Mouse (Mus musculus) right cerebral cortex, adult 2 months (tissue): ENCODE results near the gene Gramd1b.

Experiments used
- DNase-seq, 2 experiments: peaks; one replicate each; pipeline ENCODE4 v3.0.0; 2021 to 2022; ENCODE audit warnings: low spot score in 2 of 2

Gramd1b gene

DNA sequence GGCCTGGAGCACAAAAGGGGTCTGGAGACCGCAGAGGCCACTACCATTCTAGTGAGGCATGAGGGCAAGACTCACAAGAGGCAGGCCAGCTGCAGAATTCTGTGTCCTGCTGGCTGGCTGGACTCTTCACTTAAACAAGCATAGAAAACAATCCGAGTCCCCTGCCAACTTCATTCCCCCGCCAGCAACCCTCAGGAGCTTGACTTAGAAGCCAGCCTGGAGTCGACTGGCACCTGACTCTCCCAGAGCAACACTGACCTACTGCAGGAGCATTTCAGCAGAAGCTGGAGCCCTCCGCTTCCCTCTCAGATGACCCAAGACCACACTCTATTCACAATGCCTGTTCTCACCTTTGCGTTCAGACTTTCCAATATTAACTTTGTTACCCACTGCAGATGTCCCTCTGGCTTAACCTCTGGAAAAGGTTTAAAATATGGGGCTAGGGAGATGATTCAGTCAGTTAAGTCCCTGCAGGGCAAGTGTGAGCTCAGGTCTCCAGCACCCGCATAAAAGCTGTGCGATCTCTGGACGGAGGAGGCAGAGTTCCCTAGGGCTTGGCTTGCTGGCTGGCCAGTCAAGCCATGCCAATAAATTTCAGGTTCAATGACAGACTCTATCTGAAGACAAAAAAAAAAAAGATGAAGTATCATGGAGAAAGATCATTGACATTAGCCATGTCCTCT lies 104.8 kb downstream of the Gramd1b start:
- no peak for DNase-seq

DNA sequence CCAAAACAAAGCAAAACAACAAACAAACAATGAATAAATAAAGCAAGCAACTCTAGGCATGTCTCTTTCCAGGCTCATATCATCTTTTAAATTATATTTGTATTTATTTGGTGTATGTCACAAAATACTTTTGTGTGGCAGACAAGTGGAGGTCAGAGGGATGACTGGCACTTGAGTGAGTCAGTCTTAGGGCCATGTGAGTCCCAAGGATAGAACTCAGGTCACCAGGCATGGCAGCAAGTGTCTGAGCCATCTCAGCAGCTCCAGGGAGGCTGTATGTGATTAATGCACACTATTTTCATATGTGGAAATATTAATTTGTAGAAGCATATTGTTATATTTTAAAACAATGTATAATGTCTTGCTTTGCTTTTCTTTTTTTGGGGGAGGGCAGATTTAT lies 106.3 kb downstream of the Gramd1b start:
- DNase-seq: no peak

DNA sequence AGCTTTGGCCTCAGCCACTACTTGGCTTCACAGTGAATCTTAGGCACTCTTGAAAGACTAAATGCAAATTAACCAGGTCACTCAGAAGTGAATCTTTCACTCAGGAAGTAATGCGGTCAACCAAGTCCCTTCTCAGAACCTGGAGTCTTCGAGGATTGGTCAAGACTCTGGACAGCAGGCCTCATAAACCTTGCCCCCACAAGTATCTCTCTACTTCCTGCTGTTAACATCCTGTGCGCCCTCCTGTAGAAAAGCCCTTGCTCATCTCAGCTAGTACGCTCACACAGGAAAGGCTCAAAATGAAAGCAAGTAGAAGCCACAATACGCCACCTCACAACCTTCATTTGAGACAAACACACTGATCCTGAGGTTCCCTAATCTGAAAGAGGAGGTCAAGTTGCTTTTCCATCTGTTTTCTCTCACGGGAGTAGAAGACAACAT lies 107.7 kb downstream of the Gramd1b start:
- DNase-seq: no peak

DNA sequence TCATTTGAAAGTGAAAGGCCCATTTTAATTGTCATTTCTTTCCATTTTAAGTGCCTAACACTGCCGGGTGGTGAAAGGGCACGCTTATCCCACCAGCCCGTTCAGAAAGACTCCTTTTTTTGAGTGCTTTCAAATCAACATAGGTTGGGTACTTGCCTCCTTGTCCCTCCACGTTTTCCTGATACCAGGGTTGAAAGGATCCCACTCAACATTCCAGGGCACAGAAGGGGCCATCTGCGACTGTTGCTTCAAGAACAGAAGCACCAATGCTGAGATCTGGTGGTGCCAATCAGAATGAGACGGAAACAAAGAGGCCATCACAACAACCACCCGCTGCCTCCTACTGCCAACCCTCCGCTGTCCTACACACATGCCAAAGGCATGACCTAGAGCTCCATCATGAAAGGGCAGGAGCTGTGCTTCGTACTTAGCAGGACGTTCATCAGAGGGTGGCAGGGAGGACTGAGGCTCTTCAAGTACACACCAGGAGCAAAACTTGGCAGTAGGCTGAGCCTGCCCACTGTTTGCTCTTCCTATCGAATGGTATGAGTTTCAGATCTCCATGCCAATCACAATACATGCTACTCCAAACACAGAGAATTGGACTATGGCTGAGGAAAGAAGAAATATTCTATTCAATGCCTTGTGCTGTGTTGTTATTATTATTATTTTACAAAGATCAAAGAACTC lies 108.7 kb downstream of the Gramd1b start:
- DNase-seq: no peak

DNA sequence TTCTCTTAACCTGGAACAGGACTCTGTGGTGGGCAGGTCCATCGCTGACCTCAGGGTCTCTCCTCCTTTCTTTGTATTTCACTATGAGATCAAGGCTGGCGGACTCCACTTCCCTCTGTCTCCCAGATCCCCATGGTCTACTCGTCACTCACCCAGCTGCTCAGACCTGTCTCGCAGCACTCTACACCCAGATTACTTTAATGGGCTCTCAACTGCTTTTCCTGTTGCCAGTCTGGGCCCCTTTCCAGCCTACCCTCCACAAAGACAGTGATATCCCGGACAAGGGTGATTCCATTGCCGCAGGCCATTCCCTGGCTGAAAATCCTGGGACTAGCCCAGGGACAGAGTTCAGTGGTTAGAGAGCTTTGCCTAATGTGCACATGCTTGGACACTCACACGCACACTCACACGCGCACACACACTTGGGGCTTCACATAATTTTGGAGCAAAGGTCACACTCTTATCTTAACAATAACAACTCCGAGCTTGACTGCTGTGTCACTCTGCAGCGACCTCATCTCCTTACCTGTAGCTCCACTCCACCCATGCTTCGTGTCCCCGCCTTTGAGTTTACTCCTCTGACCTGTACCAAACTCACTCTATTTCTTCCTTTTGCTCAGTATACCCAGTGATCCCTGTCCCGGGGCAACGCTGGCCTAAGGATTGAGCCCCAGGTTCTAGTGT lies 110.4 kb downstream of the Gramd1b start:
- DNase-seq: no peak

DNA sequence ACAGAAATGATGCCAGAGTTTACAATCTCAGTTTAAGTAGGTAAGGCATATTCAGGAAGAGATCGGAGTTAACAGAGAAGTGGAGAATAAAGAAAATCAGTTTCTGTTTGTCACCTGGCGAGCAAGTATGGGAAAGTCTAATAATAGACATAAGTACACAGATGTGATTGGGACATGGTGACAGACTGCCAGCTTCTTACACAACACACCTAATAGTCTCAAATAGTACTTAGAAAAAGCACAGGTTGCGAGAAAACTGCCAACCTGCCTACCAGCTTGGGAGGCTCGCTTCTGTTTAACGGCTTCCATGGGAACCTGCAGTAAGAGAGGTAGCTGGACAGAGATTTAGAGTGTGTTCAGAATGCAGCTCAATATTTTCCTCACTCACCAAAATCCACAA lies 112.4 kb downstream of the Gramd1b start:
- no peak for DNase-seq

DNA sequence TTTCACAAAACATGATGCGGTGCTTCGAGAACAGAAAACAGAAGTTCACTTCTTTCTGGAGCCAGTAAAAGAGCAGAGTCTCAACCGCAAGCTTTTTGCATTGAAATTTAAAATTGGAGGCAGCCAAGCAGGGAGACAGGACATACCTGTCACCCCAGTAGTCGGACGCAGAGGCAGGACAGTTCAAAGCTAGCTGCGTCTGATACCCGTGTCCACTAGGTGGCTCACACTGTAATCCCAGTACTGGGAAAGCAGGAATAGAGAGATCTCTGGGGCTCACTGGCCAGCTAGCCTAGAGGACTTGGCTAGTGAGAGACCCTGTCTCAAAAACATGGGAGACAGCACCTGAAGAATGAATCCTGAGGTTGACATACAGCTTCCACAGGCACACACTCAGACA lies 115.0 kb downstream of the Gramd1b start:
- peak; percentile 26 to 42 for DNase-seq

DNA sequence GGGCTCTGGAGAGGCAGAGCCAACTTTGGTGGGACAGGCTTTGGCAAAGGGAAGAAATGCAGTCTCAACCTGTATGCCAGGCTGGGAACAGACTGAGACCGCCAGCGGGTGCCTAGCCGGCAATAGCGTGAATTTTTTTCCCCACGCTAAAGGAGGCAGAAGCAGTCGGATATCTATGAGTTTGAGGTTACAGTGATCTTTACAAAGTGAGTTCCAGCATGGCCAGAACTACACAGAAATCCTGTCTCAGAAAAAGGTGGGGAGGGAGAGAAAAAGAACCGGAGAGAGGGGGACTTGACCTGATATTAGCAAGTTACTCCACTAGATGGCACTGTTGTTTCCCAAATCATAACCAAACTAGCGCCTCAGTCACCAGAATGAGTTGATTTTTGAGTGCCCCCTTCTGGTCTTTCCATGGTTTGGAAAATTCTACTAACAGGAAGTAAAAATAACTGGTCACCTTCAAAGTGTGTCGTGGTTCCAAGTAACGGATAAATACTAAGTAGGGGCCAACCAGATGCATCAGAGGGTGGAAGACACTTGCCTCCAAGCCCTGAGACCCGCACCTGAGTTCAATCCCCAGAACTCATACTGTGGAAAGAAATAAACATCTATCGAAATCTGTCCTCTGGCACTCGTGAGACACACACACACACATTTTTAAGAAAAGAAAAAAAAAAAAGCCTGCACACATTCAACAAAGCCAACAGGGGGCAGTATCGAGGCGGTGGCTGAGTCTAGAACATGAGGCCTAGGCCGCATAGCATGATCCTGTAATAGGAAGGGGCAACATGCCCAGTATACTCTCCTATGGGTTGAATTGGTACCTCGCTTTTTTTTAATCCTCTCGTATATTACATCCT lies 116.0 kb downstream of the Gramd1b start:
- peak; percentile 65 to 72 for DNase-seq

DNA sequence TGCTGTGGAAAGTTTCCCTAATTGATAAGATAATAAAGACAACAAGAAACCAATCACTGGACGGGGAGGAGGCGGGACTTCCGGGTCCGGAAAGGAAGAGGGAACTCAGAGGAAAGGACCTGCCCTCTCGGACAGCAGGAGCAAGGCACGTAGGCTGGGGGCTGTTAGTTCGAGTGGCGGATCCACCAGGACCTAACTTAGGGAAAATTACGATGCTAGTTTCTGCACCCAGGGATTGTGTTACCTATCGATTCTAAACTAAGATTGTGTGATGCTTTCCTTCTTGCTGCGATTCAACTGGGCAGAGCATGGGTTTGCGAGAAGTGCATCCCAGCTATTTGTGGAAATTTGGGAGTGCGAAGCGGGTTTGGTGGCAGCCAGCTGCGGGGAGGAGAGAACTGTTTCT lies 116.7 kb downstream of the Gramd1b start:
- DNase-seq: peak; percentile 69 to 79

DNA sequence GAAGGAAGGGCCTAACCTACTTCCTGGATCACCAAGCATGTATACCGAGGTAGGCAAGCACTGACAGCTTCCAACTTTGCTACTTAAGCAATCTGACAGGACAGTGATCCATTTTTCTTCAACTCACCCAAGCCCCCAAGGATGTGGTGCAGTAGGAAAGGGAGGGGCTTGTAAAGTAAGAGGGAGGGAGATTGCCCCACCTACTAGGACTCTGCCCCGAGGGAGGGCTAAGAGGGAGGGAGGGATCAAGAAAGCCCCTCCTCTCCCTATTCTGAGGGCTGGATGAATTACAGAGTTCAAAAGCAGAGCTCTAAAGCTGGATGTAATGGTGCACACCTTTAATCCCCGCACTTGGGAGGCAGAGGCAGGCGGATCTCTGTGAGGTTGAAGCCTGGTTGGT lies 117.6 kb downstream of the Gramd1b start:
- no peak for DNase-seq

DNA sequence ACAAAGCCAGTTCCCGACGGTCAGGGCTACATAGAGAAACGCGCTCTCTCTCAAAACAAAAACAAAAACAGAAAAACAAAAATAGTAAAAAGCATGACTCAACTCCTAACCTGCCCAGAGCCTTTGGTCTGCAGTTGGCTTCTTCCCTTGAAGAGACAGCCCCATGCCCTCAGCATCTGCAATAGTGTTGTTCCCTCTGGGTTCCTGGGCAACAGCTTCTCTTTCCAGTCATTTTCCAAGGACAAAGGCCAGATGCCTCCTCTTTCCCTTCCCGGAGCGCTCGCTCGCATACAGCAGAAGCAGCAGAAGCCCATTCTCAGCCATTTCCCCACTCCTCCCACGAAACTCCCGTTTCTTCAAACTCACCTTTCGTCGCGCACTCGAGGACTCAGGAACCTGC lies 118.3 kb downstream of the Gramd1b start:
- no peak for DNase-seq

DNA sequence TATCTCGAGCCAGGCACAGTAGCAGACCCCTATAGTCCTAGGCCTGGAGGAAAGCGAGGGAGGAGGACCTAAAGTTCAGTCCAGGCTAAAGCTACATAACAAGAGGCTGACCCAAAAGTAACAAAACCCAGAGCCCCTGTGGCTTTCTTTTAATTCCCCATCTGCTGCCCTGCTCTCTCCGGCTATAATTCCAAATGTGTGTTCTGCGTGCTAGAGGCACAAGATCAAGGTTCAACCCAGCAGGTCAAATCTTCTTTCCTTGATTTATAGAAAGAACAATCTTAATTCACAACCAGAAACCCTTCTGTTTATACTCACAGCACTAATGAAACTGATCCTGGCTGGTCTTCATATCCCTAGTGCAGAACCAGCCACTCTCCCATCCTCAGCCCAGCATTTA lies 118.9 kb downstream of the Gramd1b start:
- DNase-seq: no peak

DNA sequence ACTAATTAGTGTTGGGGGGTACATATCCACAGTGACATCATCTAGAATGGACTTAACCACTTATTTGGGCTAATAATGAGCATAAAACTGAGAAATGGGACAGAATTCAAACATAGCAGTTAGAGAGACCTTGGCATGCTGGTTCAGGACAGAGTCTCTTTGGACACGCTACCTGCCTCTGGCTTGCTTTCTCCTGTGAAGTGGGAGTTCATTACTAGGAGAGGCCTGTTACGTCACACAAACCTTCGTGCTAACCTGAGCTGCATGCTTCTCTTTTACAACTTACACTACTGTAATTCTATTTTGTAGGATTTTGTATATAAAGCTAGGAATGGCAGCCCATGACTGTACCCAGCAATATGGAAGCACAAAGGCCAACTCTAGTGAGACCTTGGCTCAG lies 120.3 kb downstream of the Gramd1b start:
- no peak for DNase-seq

DNA sequence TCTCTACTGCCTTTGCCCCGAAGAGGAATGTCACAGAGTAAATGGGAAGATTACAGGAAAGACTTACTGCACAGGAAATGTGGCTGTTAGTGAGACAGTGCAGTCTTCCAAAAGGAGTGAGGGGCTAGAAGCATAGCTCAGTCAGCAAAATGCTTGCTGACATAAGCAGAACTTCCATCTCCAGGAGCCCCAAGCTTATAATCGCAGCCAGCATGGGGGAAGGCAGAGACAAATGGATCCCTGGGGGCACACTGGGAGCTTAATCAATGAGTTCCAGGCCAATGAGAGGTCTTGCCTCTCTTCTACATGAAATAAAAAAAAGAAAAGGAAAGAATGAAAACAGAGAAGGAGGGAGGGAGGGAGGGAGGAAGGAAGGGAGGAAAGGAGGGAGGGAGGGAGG lies 122.1 kb downstream of the Gramd1b start:
- DNase-seq: no peak

DNA sequence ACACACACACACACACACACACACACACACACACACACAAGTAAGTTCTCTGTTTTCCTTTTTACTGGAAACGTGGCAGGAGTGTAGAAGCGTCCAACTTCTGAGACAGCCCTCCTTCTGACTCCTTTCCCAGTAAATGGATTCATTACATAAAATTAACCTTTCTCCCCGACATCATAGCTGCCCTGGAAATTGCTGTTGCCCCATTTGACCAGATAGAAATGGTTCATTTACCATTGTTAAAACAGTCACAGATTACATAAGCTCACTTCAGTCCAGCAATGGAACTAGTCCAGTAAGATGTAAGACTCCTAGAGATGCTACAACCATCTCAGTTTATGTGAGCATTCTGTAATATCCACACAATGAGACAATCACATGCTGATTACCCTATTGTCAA lies 122.8 kb downstream of the Gramd1b start:
- no peak for DNase-seq

DNA sequence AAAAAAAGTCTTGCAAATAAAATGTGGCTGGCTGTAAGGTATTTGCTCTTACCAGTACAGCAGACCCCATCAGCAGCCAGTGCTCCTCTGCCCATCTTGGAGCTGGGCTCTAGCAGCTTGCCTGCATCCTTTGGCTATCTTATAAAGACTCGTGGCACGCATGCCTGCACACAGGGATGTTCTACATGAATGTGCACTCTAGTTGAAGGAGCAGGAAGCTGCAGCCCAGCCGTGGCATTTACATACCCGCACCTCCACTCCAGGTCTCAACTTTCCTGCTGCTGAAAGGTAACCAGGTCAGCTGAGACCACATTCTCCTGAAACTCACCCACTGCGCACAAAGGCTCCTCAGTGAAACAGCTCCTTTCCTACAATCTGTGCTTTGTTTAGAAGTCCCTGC lies 123.3 kb downstream of the Gramd1b start:
- DNase-seq: no peak

DNA sequence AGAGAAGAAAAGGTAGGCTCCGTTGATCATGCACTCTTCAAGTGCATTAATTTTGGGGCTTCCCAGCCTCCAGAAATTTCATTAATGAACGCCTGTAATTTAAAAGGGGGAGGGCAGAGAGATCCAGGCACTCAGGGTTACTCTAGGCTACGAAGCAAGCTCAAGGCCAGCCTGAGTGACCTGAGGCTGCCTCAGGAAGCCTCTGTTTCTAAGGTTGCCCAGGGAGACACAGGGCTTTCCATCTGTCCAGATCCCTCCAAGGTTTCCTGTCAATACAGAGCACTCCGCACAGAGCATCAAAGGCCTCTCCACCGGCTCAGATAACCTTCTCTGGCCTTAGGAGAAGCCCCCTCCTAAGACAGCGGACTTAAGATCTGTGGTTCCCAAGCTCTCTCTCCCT lies 125.4 kb downstream of the Gramd1b start:
- no peak for DNase-seq

DNA sequence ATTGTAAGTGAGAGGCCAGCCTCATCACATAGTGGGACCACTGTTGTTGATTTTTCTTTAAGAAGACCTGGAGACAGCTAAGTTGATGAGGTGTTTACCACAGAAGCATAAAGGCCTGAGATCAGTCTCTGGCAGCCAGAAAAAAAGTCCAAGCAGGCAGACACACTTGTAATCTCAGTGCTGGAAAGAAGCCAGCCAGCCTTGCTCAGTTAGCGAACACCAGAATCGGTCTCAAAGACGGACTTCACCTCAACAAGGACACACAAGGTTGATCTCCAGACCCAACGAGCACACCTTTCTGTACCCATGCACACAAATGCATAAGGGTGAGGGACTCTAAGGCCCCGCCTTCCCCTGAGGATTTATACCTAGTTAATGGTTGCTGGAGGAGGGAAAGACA lies 125.9 kb downstream of the Gramd1b start:
- no peak for DNase-seq

DNA sequence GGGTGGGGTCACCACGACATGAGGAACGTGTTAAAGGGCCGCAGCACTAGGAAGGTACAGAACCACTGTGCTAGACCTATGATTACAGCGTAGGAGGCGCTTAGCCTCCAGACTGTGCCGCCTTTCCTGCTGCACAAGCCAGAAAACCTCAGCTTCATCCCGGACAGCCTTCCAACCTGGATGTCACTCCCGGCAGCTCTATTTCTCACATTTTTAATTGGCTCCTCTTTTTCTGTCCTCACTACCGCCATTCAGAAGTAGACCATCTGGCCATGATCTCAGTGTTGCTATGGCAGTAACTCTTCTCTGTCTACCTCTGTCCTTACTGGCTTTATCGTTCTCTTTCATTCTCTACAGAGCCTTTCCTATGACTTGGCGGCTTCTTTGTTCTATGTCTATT lies 126.5 kb downstream of the Gramd1b start:
- peak; percentile 49 to 59 for DNase-seq

DNA sequence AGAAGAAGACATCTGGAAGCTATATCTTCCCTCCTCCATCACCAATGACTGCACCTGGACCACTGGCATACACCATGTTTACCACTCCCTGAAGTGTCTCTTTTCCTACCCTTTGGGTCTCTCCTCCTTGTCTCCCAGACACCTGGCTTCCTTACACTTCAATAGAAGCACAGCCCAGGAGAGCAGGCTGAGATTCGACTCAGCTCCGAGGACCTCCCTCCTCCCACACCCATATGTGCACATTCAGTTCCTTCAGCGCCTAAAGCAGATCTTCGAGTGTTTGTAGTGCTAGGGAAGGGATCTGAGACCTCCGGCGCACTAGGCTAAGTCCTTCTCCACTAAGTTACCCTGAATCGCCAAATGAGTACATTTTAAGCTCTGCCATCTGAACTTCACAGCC lies 127.4 kb downstream of the Gramd1b start:
- DNase-seq: peak; percentile 60 to 70

DNA sequence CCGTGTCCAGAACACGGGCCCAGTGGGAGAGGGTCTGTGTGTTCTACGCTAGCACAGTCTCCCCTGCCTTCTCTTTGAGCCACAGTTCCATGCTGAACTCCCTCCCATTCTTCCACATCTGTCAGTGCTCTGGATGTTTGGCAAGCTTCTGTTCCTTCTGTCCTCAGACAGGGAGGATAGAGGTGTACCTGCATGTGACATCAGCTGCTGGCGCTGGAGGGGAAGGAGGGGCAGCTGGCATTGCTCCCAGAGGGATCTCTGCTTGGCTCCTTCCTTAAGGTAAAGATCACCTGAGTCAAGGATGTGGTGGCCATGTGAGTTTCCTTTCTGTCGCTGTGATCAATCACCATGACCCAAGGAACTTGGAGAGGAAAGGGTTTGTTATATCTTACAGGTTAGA lies 129.4 kb downstream of the Gramd1b start:
- DNase-seq: no peak

DNA sequence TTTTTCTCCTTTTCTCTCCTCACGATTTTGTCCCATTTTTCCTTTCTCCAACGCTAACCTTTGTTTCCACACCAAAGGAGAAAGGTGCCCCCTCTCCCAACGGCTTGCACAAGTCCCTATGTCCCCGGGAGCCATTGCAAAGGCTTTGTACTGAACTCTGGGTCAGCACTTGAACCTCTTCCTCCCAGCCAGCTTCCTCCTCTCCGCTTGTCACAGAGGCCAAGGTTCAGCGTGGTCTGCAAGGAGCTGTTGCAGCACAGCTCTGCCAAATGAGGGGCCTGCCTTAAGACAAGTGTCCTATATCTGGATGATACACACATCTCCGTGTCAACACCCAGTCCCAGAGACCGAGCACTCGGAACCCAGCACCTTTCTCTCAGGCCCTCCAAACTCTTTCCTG lies 130.3 kb downstream of the Gramd1b start:
- no peak for DNase-seq
